Mouse (Mus musculus): ENCODE data around the gene Arvcf.

GRCm38 (mm10) chr16:18385411-18385810 is 37.4 kb downstream of the Arvcf start:
- TF ChIP-seq CTCF (IDR thresholded peaks at IDR 0.05; ENCODE audit: low read depth) (no peak), EP300 (IDR thresholded peaks at IDR 0.05; ENCODE audit: low read depth) (no peak)
